Mouse (Mus musculus) adrenal gland, postnatal 25 days (tissue): ENCODE data around the gene Tmem125. TPM values are rescaled to one million over a fixed set of nuclear protein-coding genes. Genes with fewer than 3 reads are reported as not detected.
A peak's percentile ranks its signal among the peaks of the same experiment; 100 is the strongest.

ENCODE experiments used
- DNase-seq: peaks from one replicate; pipeline ENCODE4 v3.0.0; 2021; ENCODE audit warnings: mixed read lengths
- long read RNA-seq: library from polyadenylated mRNA; stranded (forward); transcript quantifications from one replicate; pipeline ENCODE4 v2.0.0, GENCODE M21; 2021
- total RNA-seq: library from RNA; stranded (reverse); gene quantifications from 2 replicates; pipeline ENCODE4 v1.2.3, GENCODE M21; 2021

The Tmem125 gene
- total RNA-seq: not detected in 2 replicates
- long read RNA-seq, partial matches to known transcripts: 0 of 5 reads
- long read RNA-seq, other reads (novel, unspliced or antisense): 4 of 5 reads

- DNase-seq: peak; percentile 71
Measured at GRCm38 (mm10) chr4:118543592-118544260, at the start of gene Tmem125. TSS of gene Tmem125 (minus strand) at chr4:118544044.

- no peak for DNase-seq
Measured at GRCm38 (mm10) chr4:118589733-118590130, 45.9 kb upstream of the Tmem125 start.

DNA sequence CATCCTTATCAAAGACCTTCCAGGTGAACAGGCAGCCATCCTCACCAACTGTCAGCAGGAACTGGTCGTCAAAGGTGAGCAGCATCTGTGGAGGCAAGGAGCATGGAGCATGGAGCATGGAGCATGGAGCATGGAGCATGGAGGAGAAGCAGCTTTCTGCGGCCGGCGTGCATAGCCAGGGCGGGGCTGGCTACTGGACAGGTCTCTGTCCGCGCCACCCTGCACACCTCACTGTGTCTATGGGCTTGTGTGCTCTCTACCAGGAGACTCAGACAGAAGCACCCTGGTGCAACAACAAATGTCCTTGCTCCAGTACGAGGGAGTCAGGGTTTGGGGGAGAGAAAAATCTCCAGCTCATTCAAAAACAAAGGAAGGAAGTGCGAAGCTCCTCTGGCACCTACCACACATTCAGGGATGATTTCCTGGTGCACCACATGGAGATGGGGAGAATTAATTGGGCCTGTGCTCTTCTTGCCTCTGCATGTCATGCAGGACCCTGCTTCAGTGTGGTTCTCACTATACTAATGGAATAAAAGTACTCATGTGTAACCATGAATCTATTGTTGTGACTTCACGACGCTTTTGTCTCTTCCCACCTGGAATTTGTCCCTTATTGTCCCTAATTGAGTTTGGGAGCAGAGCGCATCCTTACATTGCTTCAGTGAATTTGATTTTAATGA is 45.3 kb upstream of the Tmem125 start:
- DNase-seq: no peak

GRCm38 (mm10) chr4:118582629-118583028 is 38.8 kb upstream of the Tmem125 start:
- DNase-seq: no peak

GRCm38 (mm10) chr4:118581508-118581907 is 37.7 kb upstream of the Tmem125 start:
- DNase-seq: no peak

DNA sequence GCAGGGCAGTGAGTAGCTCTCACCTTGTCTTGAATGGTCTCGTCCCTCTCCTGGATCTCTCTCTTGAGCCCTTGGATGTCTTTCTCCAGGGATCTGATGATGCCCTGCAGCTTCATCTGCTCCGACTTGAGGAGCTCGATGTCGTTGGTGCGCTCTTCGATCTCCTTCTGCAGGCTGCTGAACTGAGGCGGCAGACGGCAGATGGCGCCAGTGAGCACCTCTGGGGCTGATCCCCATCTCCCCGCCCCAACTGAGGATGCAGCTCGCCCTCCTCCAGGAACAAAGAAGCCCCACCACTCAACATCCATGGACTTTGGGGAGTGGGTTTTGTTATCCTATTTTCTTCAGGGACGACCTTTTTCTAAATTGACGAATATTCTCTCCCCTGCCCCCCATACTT is 35.5 kb upstream of the Tmem125 start:
- DNase-seq: peak; percentile 44

GRCm38 (mm10) chr4:118576097-118576496 is 32.3 kb upstream of the Tmem125 start:
- DNase-seq: peak; percentile 83

DNA sequence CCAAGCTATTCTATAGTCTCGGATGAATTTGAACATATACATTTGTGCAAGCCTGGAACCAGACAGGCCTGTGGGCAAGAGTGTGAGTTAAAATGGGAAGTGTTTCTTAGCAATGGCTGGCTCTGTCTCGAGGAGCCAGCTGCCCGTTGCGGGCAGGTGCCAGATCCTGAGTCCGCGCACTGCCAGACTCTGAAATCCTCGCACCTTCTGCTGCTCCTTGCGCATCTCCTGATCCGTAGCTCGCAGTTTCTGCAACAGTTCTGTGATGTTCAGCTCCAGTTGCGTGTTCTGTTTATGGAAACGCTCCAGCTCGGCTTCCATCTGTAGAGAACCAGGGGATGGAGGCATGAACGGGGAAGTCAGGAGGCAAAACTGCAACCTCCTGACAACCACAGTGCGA is 27.6 kb upstream of the Tmem125 start:
- no peak for DNase-seq

- no peak for DNase-seq
Measured at GRCm38 (mm10) chr4:118569320-118569719, 25.5 kb upstream of the Tmem125 start.

GRCm38 (mm10) chr4:118568709-118569108 is 24.9 kb upstream of the Tmem125 start:
- DNase-seq: no peak

GRCm38 (mm10) chr4:118566161-118566676 is 22.4 kb upstream of the Tmem125 start:
- DNase-seq: no peak

DNA sequence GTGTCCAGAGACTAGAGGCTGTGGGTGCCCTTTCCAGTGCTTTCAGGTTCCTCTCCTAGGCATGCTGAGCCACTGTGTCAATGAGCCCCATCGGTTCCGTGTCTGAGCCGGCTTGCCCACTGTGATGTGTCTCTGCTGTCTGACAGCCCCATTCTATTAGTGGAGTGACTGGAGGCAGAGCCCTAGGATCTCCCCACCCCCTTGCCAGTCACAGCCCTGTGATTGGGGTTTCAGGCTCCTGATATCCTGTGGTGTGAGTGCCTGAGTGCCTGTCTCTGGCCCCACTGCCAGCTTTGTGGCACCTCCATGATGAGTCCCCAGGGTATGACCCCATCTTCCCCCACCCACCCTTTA is 21.1 kb upstream of the Tmem125 start:
- no peak for DNase-seq

DNA sequence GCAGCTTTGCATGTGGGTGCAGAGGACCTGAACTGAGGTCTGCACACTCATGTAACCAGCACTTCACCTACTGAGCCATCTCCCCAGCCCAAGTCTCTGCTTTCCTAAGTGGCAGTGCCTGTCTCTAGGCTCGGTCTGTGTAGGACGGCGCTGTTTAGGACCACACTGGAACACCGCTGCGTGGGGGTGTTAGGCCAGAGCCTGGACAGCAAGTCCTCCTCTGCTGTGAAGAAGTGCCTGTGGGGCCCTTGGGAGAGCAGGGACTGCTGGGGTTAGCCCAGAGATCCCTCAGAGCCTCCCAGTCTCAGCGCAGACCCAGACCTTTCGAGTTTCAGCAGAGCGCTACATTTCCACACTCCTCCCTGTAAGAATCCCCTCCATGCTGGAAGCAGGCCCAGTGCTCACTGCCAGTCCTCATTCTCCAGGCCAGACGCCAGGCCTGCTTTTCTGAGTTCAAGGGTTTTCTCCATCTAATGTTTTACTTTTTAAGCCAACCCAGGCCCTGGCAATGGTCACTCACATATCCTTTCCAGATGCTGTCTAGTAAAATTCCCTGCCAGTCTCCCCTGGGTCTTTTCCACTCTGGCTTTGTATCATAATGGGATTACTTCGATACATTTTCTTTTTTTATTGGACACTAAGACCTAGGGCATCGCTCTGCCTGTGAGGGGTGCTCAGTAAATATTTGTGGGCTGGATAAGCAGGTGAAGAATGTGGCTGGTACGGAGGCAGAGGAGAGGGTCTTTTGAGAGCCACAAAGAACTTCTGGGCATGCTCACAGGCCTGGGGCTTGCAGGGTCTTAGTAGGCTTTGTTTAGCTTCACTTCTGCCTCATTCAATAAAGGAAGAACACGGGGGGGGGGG is 20.4 kb upstream of the Tmem125 start:
- no peak for DNase-seq

GRCm38 (mm10) chr4:118553039-118553649 is 9.3 kb upstream of the Tmem125 start:
- DNase-seq: no peak

- DNase-seq: peak; percentile 24
Measured at GRCm38 (mm10) chr4:118548130-118548480, 4.3 kb upstream of the Tmem125 start.

- peak; percentile 49 for DNase-seq
Measured at GRCm38 (mm10) chr4:118547424-118548129, 3.7 kb upstream of the Tmem125 start.

DNA sequence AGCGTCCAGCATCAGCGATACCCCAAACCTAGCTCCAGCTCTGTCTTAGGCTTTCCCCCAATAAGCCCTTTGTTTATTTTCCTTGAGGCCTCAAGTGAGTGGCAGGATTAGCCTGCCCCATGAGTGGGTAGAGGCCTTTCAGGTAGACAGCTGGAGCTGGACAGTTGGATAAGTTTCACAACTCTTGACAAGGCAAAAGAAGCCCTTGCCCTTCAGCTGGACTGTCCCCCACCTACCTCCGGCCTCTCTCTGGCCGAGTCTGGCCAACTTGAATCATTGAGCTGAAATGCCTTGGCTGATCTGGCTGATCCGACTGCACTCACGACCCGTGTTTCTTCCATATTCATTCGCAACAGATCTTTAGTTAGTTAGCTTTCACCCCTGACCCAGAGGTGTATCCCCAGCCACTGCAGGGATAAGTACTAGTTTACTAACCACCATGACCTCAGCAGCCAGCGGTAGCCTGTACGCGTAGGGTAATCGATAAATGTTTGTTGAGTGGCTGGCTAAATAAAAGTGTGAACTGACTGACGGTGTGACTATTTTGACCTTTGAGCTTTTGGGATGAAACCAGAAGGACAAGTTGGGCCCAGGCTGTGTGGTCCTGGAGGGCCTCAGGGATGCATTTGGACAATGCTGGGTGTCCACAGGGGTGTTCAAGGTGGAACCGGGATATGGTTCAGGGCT is 740 bp upstream of the Tmem125 start:
- no peak for DNase-seq

- no peak for DNase-seq
Measured at GRCm38 (mm10) chr4:118543158-118543530, 700 bp downstream of the Tmem125 start.

- no peak for DNase-seq
Measured at GRCm38 (mm10) chr4:118542510-118543157, 1.2 kb downstream of the Tmem125 start.

DNA sequence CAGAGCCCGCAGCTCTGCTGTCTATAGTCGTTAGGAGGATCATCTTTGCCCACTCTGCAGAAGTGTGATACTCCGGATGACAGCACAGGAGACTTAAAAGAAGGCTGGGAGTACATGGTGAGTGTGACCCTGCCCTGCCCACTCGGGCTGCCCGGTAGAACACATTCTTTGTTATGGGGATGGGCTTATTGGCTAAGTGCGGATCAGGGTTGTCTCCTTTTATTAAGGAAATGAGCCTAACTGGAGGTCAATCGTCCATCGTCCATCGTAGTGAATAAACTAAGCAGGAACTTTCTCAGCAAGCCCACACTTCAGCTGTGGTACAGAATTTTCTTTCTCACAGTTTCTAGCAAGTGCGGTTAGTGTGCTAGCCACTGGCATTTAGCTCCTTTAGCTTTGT is 3.9 kb downstream of the Tmem125 start:
- no peak for DNase-seq

- no peak for DNase-seq
Measured at GRCm38 (mm10) chr4:118537801-118538200, 6.0 kb downstream of the Tmem125 start.
